Mouse (Mus musculus) frontal cortex, adult 2 months (tissue): ENCODE results near the gene Fbxo46. TPM values are rescaled to one million over a fixed set of nuclear protein-coding genes. Genes with fewer than 3 reads are reported as not detected.

Source experiments
- polyA plus RNA-seq: library from polyadenylated mRNA; depleted of rRNA; stranded (reverse); fragments of >200 nt; gene quantifications from 2 replicates; pipeline ENCODE4 v1.2.3, GENCODE M21; 2012; rRNA removed

The Fbxo46 gene
- polyA plus RNA-seq, 1 experiment, result 8.4 TPM

Other genes with a start within 250 kb of the Fbxo46 start
- 17.5 and 20.5 TPM in 2 replicates for gene Pglyrp1, start 248.5 kb upstream of the Fbxo46 start, polyA plus RNA-seq
- gene Ccdc61, start 209.4 kb upstream of the Fbxo46 start, polyA plus RNA-seq, result 11.7 and 15.4 TPM in 2 replicates
- gene Nova2, start 194.0 kb upstream of the Fbxo46 start, polyA plus RNA-seq, result 25.0 and 27.0 TPM in 2 replicates
- 2.9 and 4.1 TPM in 2 replicates for gene Nanos2, start 132.5 kb upstream of the Fbxo46 start, polyA plus RNA-seq
- gene Mypop, start 128.6 kb upstream of the Fbxo46 start, polyA plus RNA-seq, result 39.9 and 46.2 TPM in 2 replicates
- gene Irf2bp1, start 115.8 kb upstream of the Fbxo46 start, polyA plus RNA-seq, result 29.0 and 30.5 TPM in 2 replicates
- gene Foxa3, start 96.3 kb upstream of the Fbxo46 start, polyA plus RNA-seq, result not detected in 2 replicates
- 118 and 120 TPM in 2 replicates for gene Sympk, start 95.5 kb upstream of the Fbxo46 start, polyA plus RNA-seq
- gene Rsph6a, start 65.2 kb upstream of the Fbxo46 start, polyA plus RNA-seq, result 0.14 and 0.17 TPM in 2 replicates
- 174 and 178 TPM in 2 replicates for gene Dmwd, start 43.6 kb upstream of the Fbxo46 start, polyA plus RNA-seq
- gene Dmpk, start 36.0 kb upstream of the Fbxo46 start, polyA plus RNA-seq, result 50.3 and 59.6 TPM in 2 replicates
- 5.4 and 5.7 TPM in 2 replicates for gene Six5, start 25.3 kb upstream of the Fbxo46 start, polyA plus RNA-seq
- 1.1 and 1.4 TPM in 2 replicates for gene Gm4969, start 1.5 kb upstream of the Fbxo46 start, polyA plus RNA-seq
- gene Qpctl, start 29.4 kb downstream of the Fbxo46 start, polyA plus RNA-seq, result 15.3 and 16.7 TPM in 2 replicates
- 70.7 and 83.9 TPM in 2 replicates for gene Snrpd2, start 29.9 kb downstream of the Fbxo46 start, polyA plus RNA-seq
- gene Gipr, start 46.3 kb downstream of the Fbxo46 start, polyA plus RNA-seq, result 11.0 and 11.9 TPM in 2 replicates
- gene Eml2, start 56.6 kb downstream of the Fbxo46 start, polyA plus RNA-seq, result 134 and 136 TPM in 2 replicates
- gene Gpr4, start 92.7 kb downstream of the Fbxo46 start, polyA plus RNA-seq, result 7.4 and 7.7 TPM in 2 replicates
- 40.9 and 41.0 TPM in 2 replicates for gene Opa3, start 108.5 kb downstream of the Fbxo46 start, polyA plus RNA-seq
- 22.2 and 24.9 TPM in 2 replicates for gene Vasp, start 152.0 kb downstream of the Fbxo46 start, polyA plus RNA-seq
- 0.48 and 0.62 TPM in 2 replicates for gene Ppm1n, start 160.2 kb downstream of the Fbxo46 start, polyA plus RNA-seq
- 128 and 135 TPM in 2 replicates for gene Rtn2, start 162.8 kb downstream of the Fbxo46 start, polyA plus RNA-seq
- 6.3 and 22.4 TPM in 2 replicates for gene Fosb, start 190.2 kb downstream of the Fbxo46 start, polyA plus RNA-seq
- 49.9 and 53.6 TPM in 2 replicates for gene Ercc1, start 224.9 kb downstream of the Fbxo46 start, polyA plus RNA-seq
- 12.7 and 15.2 TPM in 2 replicates for gene Cd3eap, start 239.6 kb downstream of the Fbxo46 start, polyA plus RNA-seq
- gene Ppp1r13l, start 239.9 kb downstream of the Fbxo46 start, polyA plus RNA-seq, result 5.3 and 5.5 TPM in 2 replicates